Mouse (Mus musculus) CH12.LX (cell line): ENCODE results near the gene Fes. TPM values are rescaled to one million over a fixed set of nuclear protein-coding genes. Genes with fewer than 3 reads are reported as not detected.

ENCODE experiments used
- DNase-seq: peaks from one replicate; pipeline ENCODE4 v3.0.0-alpha.2; 2013; ENCODE audit errors: extremely low read depth
- H3K27ac ChIP-seq: 2 replicates; pipeline ENCODE4 v1.5.1; 2012; ENCODE audit warnings: low read depth, mild to moderate bottlenecking, control low read depth, moderate library complexity; ENCODE audit not compliant: insufficient read depth
- H3K27me3 ChIP-seq: replicated peaks from 2 replicates; pipeline ENCODE3; 2012; ENCODE audit warnings: inconsistent platforms
- H3K36me3 ChIP-seq, 2 experiments: replicated peaks in 1 of 2; 2 replicates each; pipeline versions ENCODE3 to v1.6.1; 2012; ENCODE audit warnings: inconsistent platforms in 1 of 2, low read length in 1 of 2, mild to moderate bottlenecking in 1 of 2, mixed read lengths in 1 of 2, moderate library complexity in 1 of 2; ENCODE audit not compliant: control insufficient read depth in 1 of 2, insufficient read depth in 1 of 2
- H3K4me1 ChIP-seq, 2 experiments: 2 replicates each; pipeline ENCODE4 v1.6.1; 2012; ENCODE audit warnings: inconsistent platforms in 1 of 2, moderate library complexity in 1 of 2; ENCODE audit not compliant: insufficient read depth in 2 of 2, control insufficient read depth in 1 of 2
- H3K4me2 ChIP-seq: 2 replicates; pipeline ENCODE4 v1.6.1; 2012; ENCODE audit warnings: low read depth, mild to moderate bottlenecking, control low read depth; ENCODE audit not compliant: poor library complexity, insufficient read depth, severe bottlenecking
- H3K4me3 ChIP-seq, 3 experiments: fragments of 150-350 bp in 1 of 3; sonication (generic) in 1 of 3; replicated peaks in 1 of 3; 2 replicates each; pipeline versions ENCODE3 to v1.5.1; 2011 to 2012; ENCODE audit warnings: low read depth in 2 of 3, low read length in 2 of 3, mild to moderate bottlenecking in 2 of 3, moderate library complexity in 2 of 3, control low read depth in 1 of 3, improper control_type of control experiment in 1 of 3, inconsistent platforms in 1 of 3, mixed read lengths in 1 of 3; ENCODE audit not compliant: poor library complexity in 1 of 3
- H3K79me2 ChIP-seq: replicated peaks from 2 replicates; pipeline ENCODE4 v1.6.1; 2012; ENCODE audit warnings: mild to moderate bottlenecking, moderate library complexity; ENCODE audit not compliant: control insufficient read depth, poor library complexity, insufficient read depth, severe bottlenecking; ENCODE audit errors: extremely low read depth
- H3K9ac ChIP-seq: 2 replicates; pipeline ENCODE4 v1.6.1; 2012; ENCODE audit warnings: low read depth, mild to moderate bottlenecking, control low read depth, moderate library complexity; ENCODE audit not compliant: insufficient read depth
- H3K9me3 ChIP-seq: replicated peaks from 2 replicates; pipeline ENCODE3; 2012; ENCODE audit warnings: low read length, inconsistent platforms, mixed read lengths
- BHLHE40 ChIP-seq: IDR thresholded peaks from 2 replicates; pipeline ENCODE4 v1.6.1; 2011; ENCODE audit warnings: mild to moderate bottlenecking, low read depth, low read length, improper control_type of control experiment
- CHD2 ChIP-seq: IDR thresholded peaks from 2 replicates; pipeline ENCODE4 v1.6.1; 2011; ENCODE audit warnings: low read length, improper control_type of control experiment
- E2F4 ChIP-seq: IDR thresholded peaks from 2 replicates; pipeline ENCODE4 v1.6.1; 2011; ENCODE audit warnings: low read depth, low read length, improper control_type of control experiment; ENCODE audit not compliant: insufficient replicate concordance
- ETS1 ChIP-seq: conservative IDR thresholded peaks from 2 replicates; pipeline ENCODE4 v1.6.1; 2012; ENCODE audit warnings: low read depth, mild to moderate bottlenecking, inconsistent platforms, low read length, improper control_type of control experiment, moderate library complexity
- HCFC1 ChIP-seq: IDR thresholded peaks from 2 replicates; pipeline ENCODE4 v1.6.1; 2012; ENCODE audit warnings: low read depth, mild to moderate bottlenecking, inconsistent platforms, low read length, improper control_type of control experiment
- JUND ChIP-seq: conservative IDR thresholded peaks from 2 replicates; pipeline ENCODE4 v1.6.1; 2011; ENCODE audit warnings: low read depth, low read length, improper control_type of control experiment
- KAT2A ChIP-seq: IDR thresholded peaks from 2 replicates; pipeline ENCODE4 v1.6.1; 2012; ENCODE audit warnings: low read length, improper control_type of control experiment, inconsistent platforms; ENCODE audit not compliant: insufficient replicate concordance
- MAZ ChIP-seq: IDR thresholded peaks from 2 replicates; pipeline ENCODE4 v1.6.1; 2012; ENCODE audit warnings: low read depth, mild to moderate bottlenecking, inconsistent platforms, low read length, improper control_type of control experiment, moderate library complexity
- MXI1 ChIP-seq: IDR thresholded peaks from 2 replicates; pipeline ENCODE4 v1.6.1; 2011; ENCODE audit warnings: mild to moderate bottlenecking, low read depth, low read length, improper control_type of control experiment
- NELFE ChIP-seq: IDR thresholded peaks from 2 replicates; pipeline ENCODE4 v1.6.1; 2011; ENCODE audit warnings: low read depth, low read length, improper control_type of control experiment
- NRF1 ChIP-seq: IDR thresholded peaks from 2 replicates; pipeline ENCODE4 v1.6.1; 2014; ENCODE audit warnings: low read depth, mild to moderate bottlenecking, inconsistent platforms, low read length, improper control_type of control experiment, moderate library complexity
- POLR2A ChIP-seq: IDR thresholded peaks from 2 replicates; pipeline ENCODE4 v1.6.1; 2011; ENCODE audit warnings: low read depth, mild to moderate bottlenecking, improper control_type of control experiment, low read length
- POLR2AphosphoS2 ChIP-seq: IDR thresholded peaks from 2 replicates; pipeline ENCODE4 v1.6.1; 2011; ENCODE audit warnings: low read depth, low read length, improper control_type of control experiment
- RAD21 ChIP-seq: IDR thresholded peaks from 2 replicates; pipeline ENCODE4 v1.6.1; 2011; ENCODE audit warnings: low read depth, mild to moderate bottlenecking, low read length, improper control_type of control experiment, moderate library complexity
- RCOR1 ChIP-seq: conservative IDR thresholded peaks from 2 replicates; pipeline ENCODE4 v1.6.1; 2012; ENCODE audit warnings: low read depth, mild to moderate bottlenecking, inconsistent platforms, low read length, improper control_type of control experiment
- TCF12 ChIP-seq: IDR thresholded peaks from 2 replicates; pipeline ENCODE4 v1.6.1; 2014; ENCODE audit warnings: low read depth, mild to moderate bottlenecking, inconsistent platforms, low read length, improper control_type of control experiment
- ZKSCAN1 ChIP-seq: IDR thresholded peaks from 2 replicates; pipeline ENCODE4 v1.6.1; 2012; ENCODE audit warnings: low read depth, inconsistent platforms, low read length, improper control_type of control experiment, borderline replicate concordance
- ZNF384 ChIP-seq: IDR thresholded peaks from 2 replicates; pipeline ENCODE4 v1.6.1; 2012; ENCODE audit warnings: low read depth, low read length, improper control_type of control experiment, inconsistent platforms
- dilution Hi-C: fragments of 300-500 bp; cut with MboI; formaldehyde crosslinking; loops from 2 replicates; pipeline ENCODE4 v1.14.3; 2020; ENCODE audit warnings: low sequenced_read_pairs; ENCODE audit not compliant: extremely low pct_unique_long_range_greater_than_20kb, extremely low pct_ligation_motif_present
- in situ Hi-C: fragments of 300-500 bp; cut with MboI; formaldehyde crosslinking; loops from 3 replicates; pipeline ENCODE4 v1.14.3; 2019; ENCODE audit warnings: low sequenced_read_pairs, low pct_ligation_motif_present, low pct_unique_long_range_greater_than_20kb, mixed read lengths
- polyA plus RNA-seq: library from polyadenylated mRNA; unstranded; fragments of >175 nt; gene quantifications from 2 replicates; pipeline ENCODE4 v1.2.1, GENCODE M21; 2012; ENCODE audit warnings: low read depth; ENCODE audit not compliant: insufficient read length
- total RNA-seq, 2 experiments: library from RNA; depleted of rRNA; stranded (reverse); fragments of 300-350 nt in 1 of 2; fragments of >200 nt in 1 of 2; gene quantifications; 2 replicates each; pipeline ENCODE4 v1.2.3; 2012 to 2014

The Fes gene
- total and polyA plus RNA-seq, 3 experiments, result 4.3 to 11.7 (median 9.8) TPM

DNA sequence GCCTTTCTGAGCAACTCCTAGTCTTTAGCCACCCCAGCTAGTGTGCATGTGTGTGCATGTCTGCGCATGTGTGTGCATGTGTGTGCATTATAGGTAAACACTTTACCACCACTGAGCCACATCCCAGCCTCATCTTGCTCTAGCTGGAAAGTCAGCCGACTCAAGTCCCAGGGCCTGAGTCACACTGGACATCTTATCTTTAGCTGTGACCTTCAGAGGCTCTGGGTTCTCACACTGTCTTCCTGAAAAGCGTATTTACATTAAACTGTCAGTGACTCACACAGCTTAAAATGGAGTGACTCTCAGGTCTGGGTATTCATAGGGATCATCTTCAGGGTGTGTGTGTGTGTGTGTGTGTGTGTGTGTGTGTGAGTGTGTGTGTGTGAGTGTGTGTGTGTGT, 47.8 kb upstream of the Fes start:
- H3K27ac ChIP-seq, result no peak overlapping the region
- dilution Hi-C loops, result no loop called here
- in situ Hi-C loops, result no loop called here

DNA sequence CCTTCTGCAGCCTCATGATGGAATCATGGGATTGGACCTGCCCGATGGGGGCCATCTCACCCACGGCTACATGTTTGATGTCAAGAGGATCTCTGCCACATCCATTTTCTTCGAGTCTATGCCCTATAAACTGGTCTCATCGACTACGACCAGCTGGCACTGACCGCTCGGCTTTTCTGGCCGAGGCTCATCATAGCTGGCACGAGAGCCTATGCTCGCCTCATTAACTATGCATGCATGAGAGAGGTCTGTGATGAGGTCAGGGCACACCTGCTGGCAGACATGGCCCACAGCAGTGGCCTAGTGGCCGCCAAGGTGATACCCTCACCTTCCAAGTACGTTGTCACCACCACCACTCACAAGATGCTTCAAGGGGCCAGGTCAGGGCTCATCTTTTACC, 41.9 kb upstream of the Fes start:
- H3K4me1 ChIP-seq, result peaks cover 0 to 7% of the 10 kb centered on the region in 2 experiments; a peak in 1 of 4 replicates
- no peaks in the 10 kb centered on the region for H3K27me3 ChIP-seq
- peaks cover 2% of the 10 kb centered on the region for H3K9me3 ChIP-seq
- H3K4me3 ChIP-seq, result no peak overlapping the region
- DNase-seq, result no peak
- H3K4me2 ChIP-seq, result no peak overlapping the region
- TF ChIP-seq CHD2, result no peak
- no peak for TF ChIP-seq E2F4
- no peak for TF ChIP-seq POLR2AphosphoS2
- TF ChIP-seq NRF1, result no peak
- TF ChIP-seq HCFC1, result no peak
- no peak for TF ChIP-seq RCOR1
- no peak for TF ChIP-seq NELFE
- TF ChIP-seq KAT2A, result no peak
- no peak for TF ChIP-seq ZKSCAN1
- no peak for TF ChIP-seq ZNF384
- TF ChIP-seq JUND, result no peak
- no peak for TF ChIP-seq TCF12
- TF ChIP-seq POLR2A, result no peak
- no peak for TF ChIP-seq MAZ
- TF ChIP-seq ETS1, result no peak
- TF ChIP-seq MXI1, result no peak
- TF ChIP-seq RAD21, result no peak
- TF ChIP-seq BHLHE40, result no peak
- no peaks in the 10 kb centered on the region for H3K36me3 ChIP-seq
- dilution Hi-C loops (no loop called here), in situ Hi-C loops (no loop called here)
- no peak overlapping the region for H3K9ac ChIP-seq
- no peaks in the 10 kb centered on the region for H3K79me2 ChIP-seq
- no peak overlapping the region for H3K27ac ChIP-seq

More for the DNA sequence above, 47.8 kb upstream of the Fes start:
- TF ChIP-seq ZNF384, result no peak
- Histone ChIP-seq H3K4me1 (peaks cover 0 to 3% of the 10 kb centered on the region in 2 experiments; a peak in 1 of 4 replicates), H3K27me3 (no peaks in the 10 kb centered on the region), H3K4me2 (no peak overlapping the region), H3K36me3 (no peaks in the 10 kb centered on the region), H3K9ac (no peak overlapping the region), H3K4me3 (no peak overlapping the region), H3K79me2 (no peaks in the 10 kb centered on the region), H3K9me3 (no peaks in the 10 kb centered on the region)
- no peak for DNase-seq
